Mouse (Mus musculus): Measurements from ENCODE around the gene Lhx3. TPM values are rescaled to one million over a fixed set of nuclear protein-coding genes. Genes with fewer than 3 reads are reported as not detected.

Gene Lhx3
- total RNA-seq (2021) = not detected
- long read RNA-seq, experiment 1 = 0 reads
- long read RNA-seq, experiment 2 = 0 reads

DNA sequence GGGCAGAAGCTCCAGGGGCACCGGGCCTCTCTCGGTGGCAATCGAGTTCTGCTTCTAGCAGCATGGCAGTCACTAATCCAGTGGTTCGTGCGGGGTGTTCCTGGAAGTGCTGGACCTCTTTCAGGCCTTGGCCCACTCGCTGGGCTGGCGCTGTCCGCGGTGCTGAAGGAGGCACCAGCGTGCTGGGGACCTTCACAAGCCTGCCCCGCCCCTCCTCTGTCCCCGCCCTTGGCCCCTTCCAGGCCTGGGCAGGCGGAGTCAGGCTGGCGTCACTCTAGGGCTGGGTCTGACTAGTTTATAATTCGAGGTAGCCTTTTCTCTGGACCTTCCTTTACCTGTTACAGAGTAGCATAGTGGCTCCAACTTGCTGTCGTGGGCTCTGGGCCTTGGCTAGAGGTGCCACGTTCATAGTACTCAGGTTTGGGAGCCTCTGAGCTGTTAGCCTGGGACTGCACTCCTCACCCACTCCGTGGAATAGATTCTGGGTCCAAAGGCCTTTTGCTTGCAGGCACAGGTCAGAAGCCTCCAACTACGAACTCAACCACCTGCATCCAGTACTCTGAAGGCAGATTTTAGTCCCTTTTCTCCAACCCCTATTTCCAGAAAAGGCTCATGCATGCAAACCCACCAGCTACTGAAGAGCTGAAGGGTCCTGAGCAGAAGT lies at the start of gene Lhx3:
Gene Lhx3, minus strand, starts transcription at position 164 of the 664 bp plus-strand sequence.
- intact Hi-C loops (cut with DNase I; ENCODE audit: low total_unique reads) = no loop called here
- DNase-seq = peak; percentile 87

DNA sequence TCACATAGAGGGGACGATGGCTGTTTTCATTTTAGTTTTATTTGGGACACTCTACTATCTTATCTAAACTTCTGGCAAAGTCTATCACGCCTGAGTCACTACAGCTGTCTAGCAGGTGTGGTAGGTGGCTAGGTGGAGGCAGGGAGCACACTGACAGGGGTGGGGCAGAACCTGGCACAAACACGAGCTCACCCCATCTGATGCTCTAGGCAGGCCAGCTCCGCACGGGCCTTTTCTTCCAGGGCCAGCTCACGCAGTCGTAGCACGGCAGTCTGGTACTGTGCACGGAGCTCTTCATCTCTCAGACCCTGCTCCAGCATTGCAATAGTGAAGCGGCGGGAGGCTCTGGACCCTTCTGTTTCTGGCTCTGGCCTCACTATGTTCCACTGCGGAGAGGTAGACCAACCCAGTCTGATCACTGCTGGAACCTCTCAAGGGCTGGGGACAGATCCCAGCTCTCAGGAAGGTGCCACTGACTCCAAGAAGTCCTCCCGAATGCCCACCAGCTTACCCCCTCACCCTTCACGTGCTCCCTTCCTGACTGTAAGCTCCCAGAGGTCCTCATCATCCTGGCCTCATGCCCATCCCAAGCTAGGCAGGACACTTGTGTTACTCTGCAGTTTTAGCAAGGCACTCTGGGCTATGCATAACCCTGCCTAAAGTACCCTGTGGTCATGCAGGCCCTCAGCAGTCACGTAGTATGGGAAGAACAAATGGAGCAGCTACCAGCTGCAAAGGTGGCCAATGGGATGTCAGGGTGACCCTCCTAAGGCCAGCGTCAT lies 49.4 kb upstream of the Lhx3 start:
- no peak for DNase-seq
- intact Hi-C loops (cut with DNase I; ENCODE audit: low total_unique reads) = no loop called here

DNA sequence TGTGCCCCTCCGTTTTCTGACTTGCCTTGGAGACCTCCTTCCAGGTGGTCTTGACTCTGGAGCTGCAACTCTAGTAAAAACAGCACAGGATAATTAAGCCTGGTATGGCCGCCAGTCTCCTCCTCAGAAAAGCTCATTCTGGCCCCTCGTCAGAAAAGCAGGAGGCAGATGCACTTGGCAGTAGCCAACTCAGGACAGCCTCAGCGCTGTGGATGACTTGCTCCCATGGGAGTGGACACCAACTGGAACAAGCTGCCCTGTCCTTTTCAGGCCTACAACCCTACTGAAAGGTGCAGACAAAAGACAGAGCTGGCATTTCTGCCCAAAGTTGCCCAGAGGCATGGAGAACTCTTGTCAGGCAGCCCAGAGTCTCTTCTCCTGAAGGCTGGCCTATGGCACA lies 46.7 kb upstream of the Lhx3 start:
- DNase-seq = no peak
- intact Hi-C loops (cut with DNase I; ENCODE audit: low total_unique reads) = no loop called here

DNA sequence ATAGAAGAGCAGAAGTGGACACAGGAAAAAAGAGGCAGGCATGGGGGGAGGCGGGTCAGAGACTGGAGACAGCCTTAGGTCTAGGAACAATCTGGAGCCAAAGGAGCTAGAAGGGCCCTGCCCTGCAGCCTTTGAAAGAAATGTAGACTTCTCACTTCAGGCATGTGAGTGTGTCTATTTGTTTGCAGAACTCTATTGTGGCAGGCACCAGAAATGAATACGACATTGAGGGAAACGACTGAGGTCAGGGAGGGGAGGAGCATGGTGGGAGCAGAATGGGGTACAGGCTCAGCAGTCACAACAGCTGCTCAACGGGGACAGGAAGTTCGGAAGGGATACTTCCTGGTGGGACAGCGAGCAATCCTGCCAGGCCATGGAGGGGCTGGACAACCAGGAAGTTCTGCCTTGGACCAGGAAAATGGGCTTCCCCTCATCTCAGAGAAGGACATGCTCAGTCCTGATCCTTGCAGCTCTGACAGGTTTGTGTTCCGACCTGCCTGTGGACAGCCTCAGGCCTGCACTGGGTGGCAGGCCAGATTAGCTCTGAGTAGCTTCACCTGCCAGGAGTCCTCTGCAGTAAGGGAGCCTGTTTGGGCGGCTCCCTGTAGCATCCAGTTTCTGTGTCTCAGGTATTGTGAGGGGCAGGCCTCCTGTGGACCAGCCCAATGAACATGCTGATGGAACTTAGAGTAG lies 44.6 kb upstream of the Lhx3 start:
- intact Hi-C loops (cut with DNase I; ENCODE audit: low total_unique reads) = no loop called here
- no peak for DNase-seq

DNA sequence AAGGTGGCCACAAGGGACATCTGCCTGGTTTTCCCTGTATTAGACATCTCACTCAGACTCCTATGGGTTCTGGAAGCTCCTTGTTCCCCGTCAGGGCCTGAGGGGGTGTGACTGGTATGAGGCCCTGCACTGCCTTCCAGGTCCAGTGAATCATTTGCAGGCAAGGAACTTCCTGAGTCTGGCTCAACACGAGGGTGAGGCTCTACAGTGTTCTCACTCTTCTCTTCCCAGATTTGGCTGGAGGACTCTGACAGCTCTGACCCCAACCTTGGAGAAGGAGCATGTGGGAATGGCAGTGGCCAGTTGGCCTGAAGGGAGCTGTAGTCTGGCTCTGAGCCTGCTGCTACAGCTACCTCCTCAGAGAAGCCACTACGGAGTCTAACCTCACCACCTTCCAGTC lies 39.4 kb upstream of the Lhx3 start:
- intact Hi-C loops (cut with DNase I; ENCODE audit: low total_unique reads) = no loop called here
- DNase-seq = peak; percentile 24

DNA sequence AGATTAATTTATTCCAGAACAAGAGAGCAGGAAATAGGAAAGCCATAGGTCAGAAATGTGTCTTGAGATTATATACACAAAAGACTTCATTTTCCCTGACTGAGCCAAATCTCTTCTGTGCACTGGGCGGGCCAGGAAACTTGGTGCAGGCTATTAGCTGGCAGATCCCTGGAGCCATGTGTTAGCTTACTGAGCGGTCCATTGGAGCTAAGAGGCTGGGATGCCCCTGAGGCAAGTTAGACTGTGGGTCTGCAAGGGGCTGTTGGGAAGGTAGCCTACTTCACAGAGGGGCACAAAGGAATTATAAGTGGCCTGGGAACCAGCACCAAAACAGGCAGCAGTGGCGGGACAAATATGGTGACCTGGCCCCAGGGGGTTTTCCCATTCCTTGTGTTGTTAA lies 32.8 kb upstream of the Lhx3 start:
- intact Hi-C loops (cut with DNase I; ENCODE audit: low total_unique reads) = no loop called here
- no peak for DNase-seq

DNA sequence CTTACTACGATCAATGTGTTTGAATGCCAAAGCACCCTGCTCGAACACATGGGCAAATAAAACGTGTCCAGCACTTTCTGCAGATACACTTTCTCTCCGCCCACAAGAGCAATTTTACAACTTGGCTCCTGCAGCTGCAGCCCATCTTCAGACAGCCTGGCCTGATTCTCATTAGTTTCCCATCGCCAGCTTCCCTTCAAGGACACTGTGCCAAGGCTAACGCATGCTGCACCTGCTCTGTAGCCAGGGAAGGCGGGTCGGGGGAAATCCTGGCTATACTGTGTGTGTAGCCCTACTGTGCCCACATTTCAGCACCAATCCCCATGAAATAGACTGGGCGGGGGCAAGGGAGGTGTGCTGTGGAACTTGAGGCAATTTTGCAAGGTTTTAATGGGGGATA lies 32.2 kb upstream of the Lhx3 start:
- DNase-seq = no peak
- intact Hi-C loops (cut with DNase I; ENCODE audit: low total_unique reads) = no loop called here

DNA sequence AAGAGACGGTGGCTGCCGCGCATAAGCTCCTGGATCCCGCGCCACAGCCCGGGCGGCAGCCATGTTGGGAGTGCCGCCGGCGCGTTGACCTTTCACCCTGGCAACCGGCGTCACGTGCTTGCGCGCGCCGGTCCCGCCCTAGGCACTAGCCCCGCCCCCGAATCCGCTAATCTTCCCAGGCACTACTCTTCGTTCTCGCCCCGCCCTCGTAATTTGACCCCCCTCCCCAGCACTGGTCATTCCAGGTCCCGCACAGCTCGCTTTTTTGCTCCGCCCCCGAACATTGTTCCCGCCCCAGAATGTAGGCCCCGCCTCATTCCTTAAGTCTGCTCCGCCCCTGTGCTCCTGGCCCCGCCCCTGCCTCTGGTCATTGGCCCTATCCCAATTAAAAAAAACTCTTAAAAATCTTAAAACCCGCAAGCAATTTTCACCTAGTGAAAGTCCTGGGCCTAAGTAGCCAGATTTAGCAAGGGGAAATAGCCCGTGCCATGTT lies 29.2 kb upstream of the Lhx3 start, which contains the start of gene Qsox2:
Gene Qsox2, minus strand, starts transcription at position 236 of the 493 bp plus-strand sequence.
- intact Hi-C loops (cut with DNase I; ENCODE audit: low total_unique reads) = no loop called here
- DNase-seq = peak; percentile 95

DNA sequence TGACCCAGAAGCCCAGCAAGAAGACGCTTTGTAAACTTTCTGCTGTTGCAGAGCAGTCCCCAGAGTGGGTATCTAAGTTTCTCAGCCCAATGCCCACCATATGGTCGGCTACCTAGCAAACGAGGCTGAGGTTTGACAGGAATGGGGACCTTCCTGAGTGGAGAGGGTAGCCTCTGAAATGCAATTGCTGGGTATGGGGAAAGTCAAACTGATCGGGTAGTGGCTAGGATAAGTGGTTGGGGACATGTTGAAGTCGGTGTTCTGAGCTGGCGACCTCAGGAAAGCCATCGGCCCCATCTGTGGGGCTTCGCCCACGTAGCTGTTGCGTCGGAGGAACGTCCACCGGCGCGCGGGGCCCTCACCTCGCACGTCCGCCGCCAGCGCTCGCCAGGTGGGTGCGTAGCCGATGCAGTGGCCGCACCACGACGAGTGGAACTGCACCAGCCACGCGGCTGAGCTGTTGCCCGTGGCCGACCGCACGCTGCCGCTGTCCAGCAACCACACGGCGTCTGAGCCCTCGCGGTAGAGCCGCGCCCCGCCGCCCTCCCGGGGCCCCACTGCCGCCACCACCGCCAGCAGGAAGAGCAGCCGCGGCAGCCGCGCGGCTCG lies 28.7 kb upstream of the Lhx3 start:
- DNase-seq = no peak
- intact Hi-C loops (cut with DNase I; ENCODE audit: low total_unique reads) = no loop called here

DNA sequence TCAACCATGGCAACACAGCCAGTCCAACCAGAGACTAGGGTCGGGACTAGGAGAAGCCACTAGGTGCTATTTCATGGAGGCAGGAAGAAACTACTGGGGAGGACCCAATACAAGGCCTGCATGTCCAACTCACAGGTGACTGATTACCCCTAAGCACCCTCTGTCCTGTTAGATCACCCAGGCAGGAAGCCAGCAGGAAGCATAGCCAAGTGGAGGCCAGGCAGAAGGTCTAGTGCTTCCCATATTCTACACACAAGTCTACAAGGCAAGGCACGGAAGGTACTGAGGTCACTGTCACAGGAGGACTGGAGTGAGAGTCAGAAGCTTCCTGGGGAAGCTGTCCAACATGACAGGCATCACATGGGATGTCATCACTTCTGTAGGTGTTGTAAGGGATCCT lies 26.7 kb upstream of the Lhx3 start:
- DNase-seq = no peak

DNA sequence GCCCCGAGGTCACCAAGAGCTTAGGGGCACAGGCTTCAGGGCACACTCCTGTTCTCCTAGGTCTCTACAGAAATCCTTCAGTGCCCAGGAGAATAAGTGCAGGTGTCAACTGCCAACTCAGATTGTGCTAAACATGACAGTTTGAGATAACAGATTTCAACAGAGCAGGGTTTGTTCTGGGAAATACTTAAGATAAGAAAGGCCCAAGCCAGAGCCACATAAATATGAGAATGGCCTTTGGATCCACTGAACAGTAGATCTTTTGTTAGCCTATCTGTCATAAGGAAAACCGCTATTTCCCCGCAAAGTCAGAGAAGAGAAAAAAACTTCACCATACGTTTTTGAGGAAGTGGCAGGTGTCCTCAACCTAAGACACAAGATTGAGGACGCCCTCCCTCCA lies 26.2 kb upstream of the Lhx3 start:
- intact Hi-C loops (cut with DNase I; ENCODE audit: low total_unique reads) = no loop called here
- DNase-seq = no peak

More for the DNA sequence above, 26.7 kb upstream of the Lhx3 start:
- intact Hi-C loops (cut with DNase I; ENCODE audit: low total_unique reads) = no loop called here

DNA sequence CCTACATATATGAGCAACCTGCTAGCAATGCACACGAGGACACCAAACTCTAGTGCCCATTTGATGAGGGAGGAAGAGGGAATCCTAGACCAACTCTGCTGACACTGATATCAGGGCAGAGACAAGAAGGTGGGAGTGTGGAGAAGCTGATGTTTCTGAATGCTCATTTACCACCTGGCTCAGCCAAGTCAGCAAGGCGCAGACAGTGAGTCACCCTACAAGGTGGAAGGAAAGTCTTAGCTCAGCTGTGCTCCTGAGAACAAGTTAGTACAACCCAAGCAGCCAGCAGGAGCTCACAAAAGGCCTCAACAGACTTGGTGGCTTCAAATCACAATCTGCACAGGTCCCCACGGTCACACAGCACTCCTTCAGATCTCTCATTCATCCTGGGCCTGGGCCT lies 23.3 kb upstream of the Lhx3 start:
- intact Hi-C loops (cut with DNase I; ENCODE audit: low total_unique reads) = no loop called here
- no peak for DNase-seq

DNA sequence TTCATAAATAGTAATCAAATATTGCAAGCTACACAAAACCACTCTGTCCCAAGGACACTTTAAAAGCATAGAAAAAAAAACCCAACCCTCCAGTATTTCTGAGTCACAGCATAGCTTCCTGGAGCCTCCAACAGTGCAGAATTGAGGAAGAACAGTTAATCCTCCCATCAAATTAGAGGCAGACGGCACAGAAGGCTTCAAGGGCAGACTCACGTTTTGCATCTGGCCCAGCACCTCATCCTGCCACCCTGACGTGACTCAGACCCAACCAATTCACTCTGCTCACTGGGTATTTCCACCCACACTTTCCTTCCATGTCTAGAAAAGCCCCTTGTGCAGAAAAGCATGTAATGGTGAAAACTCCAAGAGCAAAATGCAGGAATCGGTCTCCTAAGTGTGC lies 22.2 kb upstream of the Lhx3 start:
- no peak for DNase-seq
- intact Hi-C loops (cut with DNase I; ENCODE audit: low total_unique reads) = no loop called here

DNA sequence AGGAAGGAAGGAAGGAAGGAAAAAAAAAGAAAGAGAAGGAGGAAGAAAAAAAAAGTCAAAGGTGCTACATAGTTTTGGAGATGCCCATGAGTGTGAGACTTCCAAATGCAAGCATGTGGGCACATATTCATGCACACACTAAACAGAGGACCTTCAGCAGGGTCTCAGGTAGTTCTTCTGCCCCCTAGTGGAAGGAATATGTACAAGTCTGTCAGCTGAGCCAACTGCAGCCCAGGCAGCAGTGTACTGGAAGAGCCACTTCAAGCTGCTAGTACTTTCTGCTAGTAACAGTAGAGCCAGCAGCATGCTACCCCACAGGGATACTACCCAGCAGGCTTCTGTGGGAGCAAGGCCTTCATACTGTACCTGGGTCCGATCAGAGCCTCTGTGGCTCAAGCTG lies 19.7 kb upstream of the Lhx3 start:
- intact Hi-C loops (cut with DNase I; ENCODE audit: low total_unique reads) = loop anchor here (5.0 to 10.0 kb wide), 2 partner anchors 47 to 75 kb away; no protein-coding TSS in a partner anchor
- DNase-seq = no peak

DNA sequence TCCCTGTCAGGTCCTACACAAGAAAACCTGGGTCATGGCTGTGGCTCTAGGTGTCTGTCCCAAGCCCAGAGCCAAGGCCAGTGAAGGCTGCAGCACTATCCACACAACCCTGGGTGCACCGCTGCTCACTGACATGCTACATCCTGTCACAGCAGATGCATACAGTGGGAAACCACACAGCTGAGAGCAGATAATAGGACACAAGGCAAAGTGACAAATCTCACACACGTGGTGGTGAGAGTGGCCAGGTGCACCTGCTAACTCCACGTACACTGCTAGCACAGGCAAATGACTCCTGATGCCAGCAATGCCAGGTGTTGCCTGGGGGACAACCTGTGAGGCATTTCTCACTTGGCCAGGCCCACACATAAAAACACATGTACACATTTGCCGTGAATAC lies 17.2 kb upstream of the Lhx3 start:
- DNase-seq = no peak
- intact Hi-C loops (cut with DNase I; ENCODE audit: low total_unique reads) = loop anchor here (5.0 to 10.0 kb wide), 2 partner anchors 50 to 73 kb away; no protein-coding TSS in a partner anchor

DNA sequence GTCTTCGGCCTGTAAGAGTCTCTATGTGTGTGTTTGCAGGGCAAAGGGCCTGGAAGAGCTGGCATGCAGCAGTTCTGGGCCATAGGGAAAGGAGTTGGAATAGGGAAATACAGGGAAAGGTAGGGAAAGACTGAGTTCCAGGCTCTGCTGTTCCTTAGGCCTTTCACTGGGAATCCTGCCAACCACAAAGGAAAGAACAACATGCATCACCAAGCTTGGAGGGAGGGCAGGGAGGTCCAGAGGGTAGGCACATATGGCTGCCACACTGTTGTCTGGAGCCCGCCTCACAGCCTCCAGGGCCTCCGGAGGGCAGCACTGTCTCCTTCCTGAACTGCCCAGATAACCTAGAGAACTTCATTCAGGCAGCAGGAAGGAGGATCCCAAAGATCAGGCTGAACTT lies 15.9 kb upstream of the Lhx3 start:
- intact Hi-C loops (cut with DNase I; ENCODE audit: low total_unique reads) = loop anchor here (10.0 kb wide), 1 partner anchor 51 kb away; no protein-coding TSS in a partner anchor
- no peak for DNase-seq

DNA sequence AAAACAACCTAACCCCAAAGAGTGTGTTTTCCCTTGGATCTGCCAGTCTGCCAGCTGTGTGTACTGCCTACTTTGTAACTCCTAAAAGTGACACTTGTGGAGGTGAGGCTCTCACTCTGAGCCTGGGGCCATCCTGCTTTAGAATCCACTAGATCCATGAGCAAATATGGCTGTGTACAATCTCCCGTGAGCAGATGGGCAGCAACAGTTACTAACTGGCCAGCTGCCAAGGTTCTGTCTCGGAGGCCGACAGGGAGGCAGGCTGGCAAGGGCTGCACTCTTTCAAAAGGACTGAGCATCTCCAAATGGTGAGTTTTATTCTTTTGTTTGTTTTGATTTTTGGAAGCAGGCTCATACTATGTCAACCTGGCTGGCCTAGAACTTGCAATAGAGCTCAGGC lies 6.4 kb upstream of the Lhx3 start:
- no peak for DNase-seq
- intact Hi-C loops (cut with DNase I; ENCODE audit: low total_unique reads) = no loop called here

DNA sequence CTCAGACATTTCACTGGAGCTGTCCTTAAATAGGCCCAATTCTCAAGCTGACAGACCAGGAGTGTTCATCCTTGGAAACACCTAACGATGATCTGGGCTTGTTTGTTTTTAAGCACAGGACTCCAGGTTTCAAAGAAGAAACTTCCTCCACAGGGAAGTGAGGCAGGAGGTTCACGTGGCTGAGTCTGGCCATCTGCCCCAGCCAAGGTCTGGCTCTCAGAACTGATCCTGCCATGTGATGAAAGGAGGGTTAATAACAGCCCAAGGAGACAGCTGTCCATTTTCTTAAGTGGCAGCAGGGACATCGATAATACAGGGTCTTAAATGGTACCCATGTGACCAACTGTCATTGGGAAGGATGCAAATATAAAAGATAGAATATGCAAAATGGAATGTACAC lies 1.5 kb upstream of the Lhx3 start:
- intact Hi-C loops (cut with DNase I; ENCODE audit: low total_unique reads) = no loop called here
- DNase-seq = no peak

DNA sequence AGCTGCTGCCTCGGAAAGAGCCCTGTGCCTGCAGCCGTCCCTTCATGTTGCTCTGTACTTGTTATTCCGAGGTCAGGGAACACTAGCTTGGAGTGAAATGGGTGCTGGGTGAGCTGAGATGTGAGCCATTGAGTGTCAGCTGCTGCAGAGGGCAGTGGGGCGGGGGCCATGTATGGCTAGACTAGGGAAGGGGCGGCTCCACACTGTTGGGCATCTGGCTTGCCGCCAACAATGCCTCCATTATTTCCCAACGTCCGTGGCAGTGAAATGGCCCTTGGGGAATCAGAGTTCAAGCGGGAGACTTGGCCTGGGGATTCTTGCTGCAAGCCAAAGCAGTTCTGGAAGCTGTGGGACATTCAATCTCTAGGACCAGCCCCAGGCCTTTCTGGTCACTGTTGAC lies 530 bp downstream of the Lhx3 start:
- DNase-seq = no peak
- intact Hi-C loops (cut with DNase I; ENCODE audit: low total_unique reads) = no loop called here

DNA sequence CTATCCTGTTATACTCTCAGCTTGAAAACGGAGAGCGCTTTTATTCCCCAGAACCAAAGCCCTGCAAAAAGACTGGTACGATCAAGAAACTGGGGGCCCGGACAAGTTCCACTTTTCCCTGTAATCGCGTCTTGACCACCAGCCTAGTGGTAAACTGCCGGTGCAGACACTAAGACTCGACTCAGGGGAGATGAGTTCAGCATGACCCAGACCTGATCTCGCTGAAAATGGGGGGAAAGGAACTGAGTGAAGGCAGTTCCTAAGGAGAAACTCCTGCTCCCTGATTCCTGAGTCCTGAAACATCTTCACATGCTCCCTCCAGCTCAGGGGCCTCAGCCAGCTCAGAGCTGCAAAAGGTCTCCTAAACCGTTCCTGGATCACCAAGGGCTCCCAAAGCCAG lies 2.3 kb downstream of the Lhx3 start:
- no peak for DNase-seq
- intact Hi-C loops (cut with DNase I; ENCODE audit: low total_unique reads) = no loop called here
